Mouse (Mus musculus) kidney, adult 11 months (tissue): ENCODE data around the gene Ndufc1.
"Not testable (repeated sequence)": the region's sequence is repeated elsewhere in the genome, so short reads cannot be mapped to it uniquely, and the experiment has no call there.

Source experiments
- DNase-seq: peaks from one replicate; pipeline ENCODE4 v3.0.0; 2022

The Ndufc1 gene

GRCm38 (mm10) chr3:51364703-51365516 is 43.9 kb downstream of the Ndufc1 start:
- peak; percentile 52 for DNase-seq

- no peak for DNase-seq
Measured at GRCm38 (mm10) chr3:51361066-51361465, 47.7 kb downstream of the Ndufc1 start.

DNA sequence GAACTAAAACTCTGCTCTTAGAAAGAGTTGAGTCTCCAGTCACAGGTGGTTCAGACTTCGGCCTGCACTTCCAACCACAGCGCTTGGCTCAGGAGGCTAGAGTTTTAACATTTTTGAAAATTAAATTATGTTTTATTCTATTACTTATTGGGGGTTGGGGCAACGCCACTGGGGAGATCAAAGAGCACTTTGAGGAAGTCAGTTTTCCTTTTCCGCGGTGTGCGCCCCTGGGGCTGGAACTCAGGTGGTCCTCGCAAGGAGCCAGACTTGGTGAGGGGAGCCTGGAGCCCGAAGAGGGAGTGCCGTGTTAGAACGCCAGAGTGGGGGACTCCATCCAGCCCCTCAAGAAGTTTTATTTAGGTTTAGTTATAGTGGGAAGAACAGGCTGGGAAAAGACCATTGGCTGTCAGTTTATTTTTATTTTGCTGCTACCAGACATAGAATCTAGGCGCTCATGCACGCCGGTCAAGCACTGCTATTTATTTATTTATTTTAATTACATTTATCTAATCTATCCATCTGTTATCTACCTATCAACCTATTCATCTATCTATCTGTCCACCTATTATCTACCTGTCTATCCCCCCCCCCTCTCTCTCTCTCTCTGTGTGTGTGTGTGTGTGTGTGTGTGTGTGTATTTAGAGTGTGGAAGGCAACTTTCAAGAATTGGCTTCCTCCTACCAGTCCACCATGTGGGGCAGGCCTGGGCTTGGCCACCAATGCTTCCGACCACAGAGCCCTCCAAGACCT is 49.1 kb downstream of the Ndufc1 start:
- DNase-seq = no peak

DNA sequence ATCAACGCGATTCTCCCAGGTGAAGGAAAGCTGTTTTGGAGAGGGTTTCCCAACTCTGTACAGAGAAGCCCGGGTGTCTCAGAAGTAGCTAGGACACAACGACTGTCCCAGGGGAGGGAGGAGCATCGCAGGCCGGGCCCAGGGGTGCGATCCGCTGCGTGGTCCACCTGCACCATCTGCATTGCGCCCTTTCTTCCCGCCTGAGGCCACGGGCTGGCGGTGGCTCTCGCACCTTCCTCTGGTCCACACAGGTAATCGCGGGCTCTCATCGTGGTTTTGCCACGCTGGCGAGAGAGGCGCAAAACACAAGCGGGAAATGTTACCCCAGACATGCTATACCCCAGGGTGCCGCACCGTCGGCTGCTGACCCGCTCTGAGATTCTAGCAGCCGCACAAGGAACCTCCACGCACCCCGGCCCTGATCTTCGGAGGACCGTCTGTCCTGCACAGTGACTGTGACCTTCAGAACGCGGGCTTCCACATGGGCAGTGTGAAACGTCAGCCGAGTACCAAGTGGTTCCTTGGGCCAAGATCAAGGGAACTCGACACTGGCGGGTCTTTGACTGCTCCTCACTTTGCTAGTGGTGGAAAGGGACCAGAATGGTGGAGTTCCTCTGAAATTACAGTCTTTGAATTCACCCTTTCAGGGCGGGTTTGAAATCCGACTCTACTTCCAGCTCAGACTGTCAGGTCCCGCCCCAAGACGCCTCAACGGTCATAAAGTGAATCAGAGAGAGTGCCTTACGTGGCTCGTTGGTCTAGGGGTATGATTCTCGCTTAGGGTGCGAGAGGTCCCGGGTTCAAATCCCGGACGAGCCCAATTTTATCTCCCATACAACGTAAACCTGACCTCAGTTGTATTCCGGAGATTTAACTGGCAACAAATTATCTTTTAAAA is 49.9 kb downstream of the Ndufc1 start:
- peak; percentile 33 for DNase-seq

GRCm38 (mm10) chr3:51358181-51358580 is 50.6 kb downstream of the Ndufc1 start:
- DNase-seq = peak; percentile 36

GRCm38 (mm10) chr3:51357624-51358023 is 51.2 kb downstream of the Ndufc1 start:
- no peak for DNase-seq

DNA sequence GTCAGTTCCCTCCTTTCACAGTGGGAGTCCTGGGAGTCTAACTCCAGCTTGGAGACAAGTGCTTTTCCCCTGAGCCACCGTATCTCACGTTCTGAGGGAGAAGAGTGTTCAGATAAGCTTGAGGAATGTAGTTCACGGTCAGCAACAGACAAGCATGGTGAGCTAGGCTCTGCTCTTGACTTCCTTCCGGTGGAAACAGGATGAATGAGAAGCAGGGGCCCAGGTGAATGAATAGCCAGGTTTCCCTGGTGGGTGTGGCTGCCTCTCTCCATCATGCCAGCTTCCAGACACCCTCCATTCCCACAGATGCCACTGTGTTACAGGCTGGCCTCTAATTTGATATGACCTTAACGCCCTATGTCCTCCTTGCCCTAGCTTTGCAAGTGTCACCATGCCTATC is 51.7 kb downstream of the Ndufc1 start:
- DNase-seq = no peak

GRCm38 (mm10) chr3:51354956-51355355 is 53.8 kb downstream of the Ndufc1 start:
- DNase-seq = not testable (repeated sequence)
